Mouse (Mus musculus): Measurements from ENCODE around the gene Gm9803.
"Not testable (repeated sequence)": the region's sequence is repeated elsewhere in the genome, so short reads cannot be mapped to it uniquely, and the experiment has no call there.

Gm9803 gene

GRCm38 (mm10) chr10:43523931-43524330 lies at the start of gene Gm9803:
Gene Gm9803, plus strand, starts transcription at chr10:43524084.
- DNase-seq (ENCODE audit: low spot score in 2 of 2) = not testable (repeated sequence)

- no peak for DNase-seq (ENCODE audit: low spot score in 2 of 2)
These were observed 48.5 kb upstream of the Gm9803 start for GRCm38 (mm10) chr10:43475376-43475775.

- no peak for DNase-seq (ENCODE audit: low spot score in 2 of 2)
These were observed 46.4 kb upstream of the Gm9803 start for GRCm38 (mm10) chr10:43477459-43477858.

GRCm38 (mm10) chr10:43477865-43478681 lies 45.8 kb upstream of the Gm9803 start:
- DNase-seq (ENCODE audit: low spot score in 2 of 2) = peak; percentile 37 to 44

GRCm38 (mm10) chr10:43478751-43479435 lies 45.0 kb upstream of the Gm9803 start, which contains the start of gene Bend3:
Gene Bend3, plus strand, starts transcription at chr10:43478831.
- peak; percentile 63 to 72 for DNase-seq (ENCODE audit: low spot score in 2 of 2)

- peak; percentile 54 to 74 for DNase-seq (ENCODE audit: low spot score in 2 of 2)
These were observed 44.3 kb upstream of the Gm9803 start for GRCm38 (mm10) chr10:43479436-43480157.

GRCm38 (mm10) chr10:43480227-43480849 lies 43.5 kb upstream of the Gm9803 start:
- DNase-seq (ENCODE audit: low spot score in 2 of 2) = no peak

- DNase-seq (ENCODE audit: low spot score in 2 of 2) = no peak
These were observed 42.7 kb upstream of the Gm9803 start for GRCm38 (mm10) chr10:43481179-43481578.

- no peak for DNase-seq (ENCODE audit: low spot score in 2 of 2)
These were observed 41.9 kb upstream of the Gm9803 start for GRCm38 (mm10) chr10:43482021-43482420.

- no peak for DNase-seq (ENCODE audit: low spot score in 2 of 2)
These were observed 40.4 kb upstream of the Gm9803 start for GRCm38 (mm10) chr10:43483426-43483995.

- DNase-seq (ENCODE audit: low spot score in 2 of 2) = no peak
These were observed 38.1 kb upstream of the Gm9803 start for GRCm38 (mm10) chr10:43485751-43486268.

- no peak for DNase-seq (ENCODE audit: low spot score in 2 of 2)
These were observed 36.4 kb upstream of the Gm9803 start for GRCm38 (mm10) chr10:43487441-43488010.

- DNase-seq (ENCODE audit: low spot score in 2 of 2) = no peak
These were observed 35.6 kb upstream of the Gm9803 start for GRCm38 (mm10) chr10:43488258-43488657.

GRCm38 (mm10) chr10:43489139-43489538 lies 34.7 kb upstream of the Gm9803 start:
- DNase-seq (ENCODE audit: low spot score in 2 of 2) = no peak

GRCm38 (mm10) chr10:43489550-43489949 lies 34.3 kb upstream of the Gm9803 start:
- no peak for DNase-seq (ENCODE audit: low spot score in 2 of 2)

GRCm38 (mm10) chr10:43490034-43490433 lies 33.9 kb upstream of the Gm9803 start:
- DNase-seq (ENCODE audit: low spot score in 2 of 2) = no peak

GRCm38 (mm10) chr10:43490846-43491245 lies 33.0 kb upstream of the Gm9803 start:
- no peak for DNase-seq (ENCODE audit: low spot score in 2 of 2)

GRCm38 (mm10) chr10:43502599-43502998 lies 21.3 kb upstream of the Gm9803 start:
- DNase-seq (ENCODE audit: low spot score in 2 of 2) = no peak

- DNase-seq (ENCODE audit: low spot score in 2 of 2) = no peak
These were observed 19.6 kb upstream of the Gm9803 start for GRCm38 (mm10) chr10:43504291-43504690.

GRCm38 (mm10) chr10:43507051-43507450 lies 16.8 kb upstream of the Gm9803 start:
- DNase-seq (ENCODE audit: low spot score in 2 of 2) = no peak

- no peak for DNase-seq (ENCODE audit: low spot score in 2 of 2)
These were observed 14.7 kb upstream of the Gm9803 start for GRCm38 (mm10) chr10:43509228-43509627.

Data from frontal cortex, postnatal 10 days (tissue).